Mouse (Mus musculus) lung, postnatal 0 days (tissue): ENCODE results near the gene Sapcd1. TPM values are rescaled to one million over a fixed set of nuclear protein-coding genes. Genes with fewer than 3 reads are reported as not detected.

ENCODE experiments used
- ATAC-seq: fragments of 200-750 bp; cut with Nextera tagmentation; 2 replicates; pipeline ENCODE4 v1.8.0; 2017; ENCODE audit warnings: moderate library complexity
- DNase-seq: peaks from one replicate; pipeline ENCODE4 v3.0.0-alpha.2; 2016; ENCODE audit warnings: low spot score
- H3K27ac ChIP-seq: fragments of 300-500 bp; sonication (generic); 2 replicates; pipeline ENCODE4 v1.5.1; 2014; ENCODE audit warnings: antibody characterized with exemption, mild to moderate bottlenecking, low read length, mixed read lengths
- H3K27me3 ChIP-seq: fragments of 300-500 bp; sonication (generic); replicated peaks from 2 replicates; pipeline ENCODE4 v1.6.1; 2014; ENCODE audit warnings: low read length, mixed read lengths; ENCODE audit not compliant: insufficient read depth
- H3K36me3 ChIP-seq: fragments of 300-500 bp; sonication (generic); 2 replicates; pipeline ENCODE4 v1.6.1; 2014; ENCODE audit warnings: low read length, mixed read lengths; ENCODE audit not compliant: insufficient read depth
- H3K4me1 ChIP-seq: fragments of 300-500 bp; sonication (generic); 2 replicates; pipeline ENCODE4 v1.6.1; 2014; ENCODE audit warnings: antibody characterized with exemption, low read depth, low read length, mixed read lengths; ENCODE audit not compliant: insufficient read depth
- H3K4me2 ChIP-seq: fragments of 300-500 bp; sonication (generic); replicated peaks from 2 replicates; pipeline ENCODE4 v1.6.1; 2014; ENCODE audit warnings: low read depth, mild to moderate bottlenecking, low read length, moderate library complexity, mixed read lengths
- H3K4me3 ChIP-seq: fragments of 300-500 bp; sonication (generic); 2 replicates; pipeline ENCODE4 v1.5.1; 2014; ENCODE audit warnings: low read depth, low read length
- H3K9ac ChIP-seq: fragments of 300-500 bp; sonication (generic); replicated peaks from 2 replicates; pipeline ENCODE4 v1.6.1; 2014; ENCODE audit warnings: low read depth, mild to moderate bottlenecking
- H3K9me3 ChIP-seq: fragments of 300-500 bp; sonication (generic); 2 replicates; pipeline ENCODE4 v1.6.1; 2016; ENCODE audit warnings: low read length, mixed read lengths
- CTCF ChIP-seq: IDR thresholded peaks from 2 replicates; pipeline ENCODE4 v1.5.1; 2016; ENCODE audit warnings: antibody characterized with exemption, mild to moderate bottlenecking
- EP300 ChIP-seq: IDR thresholded peaks from 2 replicates; pipeline ENCODE4 v1.6.1; 2016; ENCODE audit warnings: antibody characterized with exemption, mild to moderate bottlenecking, control low read depth
- WGBS: fragments of 180-500 bp; shearing (Covaris S2); extraction: QIAGEN DNeasy Blood & Tissue Kit; methylation state at CpG from one replicate; pipeline ENCODE4 v1.1.7; 2014; 5-methylcytosine and 5-hydroxymethylcytosine counted together
- polyA plus RNA-seq: library from polyadenylated mRNA; unstranded; fragments of >200 nt; fragmentation: Nextera tagmentation; extraction: Ambion mirVana; gene quantifications from 2 replicates; pipeline ENCODE4 v1.2.1, GENCODE M21; 2015

Sapcd1 gene
- polyA plus RNA-seq, 1 experiment from 2014 or later: 1.7 TPM

DNA sequence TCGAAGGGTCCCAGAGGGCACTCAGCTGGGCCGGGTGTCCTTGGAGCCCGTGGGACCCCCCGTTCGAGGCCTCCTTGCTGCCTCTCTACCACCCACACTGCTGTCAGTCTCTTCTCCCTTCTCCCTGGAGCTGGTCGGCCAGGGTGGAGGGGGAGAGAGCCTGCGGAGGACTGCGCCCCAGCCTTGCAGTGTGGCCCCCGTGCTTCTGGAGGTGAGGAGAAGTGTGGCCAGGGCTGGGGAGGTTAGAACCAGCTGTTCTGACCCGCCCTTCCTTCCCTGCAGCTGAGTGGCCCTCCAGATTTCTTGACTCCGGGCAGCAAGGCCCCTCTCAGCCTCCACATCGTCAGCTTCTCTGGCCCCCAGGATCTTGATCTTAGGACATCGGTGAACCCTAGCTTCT is 3.6 kb downstream of the Sapcd1 start:
- 56% methylated on average over 12 of the region's 13 CpGs for WGBS
- Histone ChIP-seq H3K9ac (no peak overlapping the region), H3K4me1 (peaks cover 3% of the 10 kb centered on the region; the same call in 1 of the 2 replicates), H3K4me3 (no peak overlapping the region), H3K9me3 (no peaks in the 10 kb centered on the region), H3K27me3 (no peaks in the 10 kb centered on the region), H3K36me3 (no peaks in the 10 kb centered on the region), H3K27ac (no peak overlapping the region), H3K4me2 (no peak overlapping the region)
- TF ChIP-seq EP300 (no peak), CTCF (no peak)
- no peak for DNase-seq
- no peak for ATAC-seq

DNA sequence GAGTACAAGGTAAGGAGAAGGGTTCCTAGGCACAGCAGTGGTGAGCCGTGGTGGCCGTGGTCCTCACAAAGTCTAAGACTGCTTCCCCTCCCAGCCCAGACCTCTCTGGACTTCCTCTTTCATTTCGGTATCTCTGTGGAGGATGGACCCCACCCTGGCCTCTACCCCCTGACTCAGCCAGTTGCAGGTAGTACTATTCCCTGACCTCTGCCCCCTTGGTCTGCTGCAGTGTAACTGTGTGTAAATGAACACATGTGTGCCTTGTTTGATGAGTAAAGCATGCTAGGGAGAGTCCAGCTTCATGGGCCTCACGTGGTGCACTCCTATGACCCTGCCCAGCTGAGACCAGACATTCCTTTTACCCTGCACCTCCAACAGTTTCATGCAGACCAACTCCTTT is 4.1 kb downstream of the Sapcd1 start:
- ATAC-seq (no peak), DNase-seq (no peak)
- Histone ChIP-seq H3K27me3 (no peaks in the 10 kb centered on the region), H3K9me3 (no peaks in the 10 kb centered on the region), H3K9ac (no peak overlapping the region), H3K27ac (no peak overlapping the region), H3K36me3 (no peaks in the 10 kb centered on the region), H3K4me1 (peaks cover 3% of the 10 kb centered on the region; the same call in 1 of the 2 replicates), H3K4me2 (no peak overlapping the region), H3K4me3 (no peak overlapping the region)
- WGBS: 48% methylated on average over 4 of the region's 4 CpGs
- TF ChIP-seq EP300 (no peak), CTCF (no peak)

DNA sequence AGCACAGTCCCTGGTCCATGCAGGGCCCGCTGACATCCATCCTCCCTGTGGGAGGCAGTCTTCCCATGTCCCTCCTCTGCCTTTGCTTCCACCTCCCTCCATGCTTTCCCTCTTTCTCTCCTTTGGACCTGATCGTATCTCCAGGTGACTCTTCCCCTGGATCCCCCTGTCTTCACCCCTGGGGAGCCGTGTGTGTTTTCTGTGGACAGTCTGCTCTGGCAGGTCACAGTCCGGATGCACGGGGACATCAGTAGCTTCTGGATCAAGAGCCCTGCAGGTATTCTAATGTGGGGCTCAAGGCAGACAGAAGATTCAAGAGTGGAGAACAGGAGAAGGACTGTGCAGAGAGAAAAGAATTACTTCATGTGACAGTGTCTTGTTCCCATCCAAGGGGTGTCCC is 4.6 kb downstream of the Sapcd1 start:
- DNase-seq: no peak
- no peak for ATAC-seq
- Histone ChIP-seq H3K4me2 (no peak overlapping the region), H3K27ac (no peak overlapping the region), H3K27me3 (no peaks in the 10 kb centered on the region), H3K9me3 (no peaks in the 10 kb centered on the region), H3K4me1 (peaks cover 3% of the 10 kb centered on the region; the same call in 1 of the 2 replicates), H3K9ac (no peak overlapping the region), H3K4me3 (no peak overlapping the region), H3K36me3 (no peaks in the 10 kb centered on the region)
- TF ChIP-seq EP300 (no peak), CTCF (0 out of 2 replicates have a peak, but pooled peaks have one; percentile 9)
- 87% methylated on average over 5 of the region's 5 CpGs for WGBS

DNA sequence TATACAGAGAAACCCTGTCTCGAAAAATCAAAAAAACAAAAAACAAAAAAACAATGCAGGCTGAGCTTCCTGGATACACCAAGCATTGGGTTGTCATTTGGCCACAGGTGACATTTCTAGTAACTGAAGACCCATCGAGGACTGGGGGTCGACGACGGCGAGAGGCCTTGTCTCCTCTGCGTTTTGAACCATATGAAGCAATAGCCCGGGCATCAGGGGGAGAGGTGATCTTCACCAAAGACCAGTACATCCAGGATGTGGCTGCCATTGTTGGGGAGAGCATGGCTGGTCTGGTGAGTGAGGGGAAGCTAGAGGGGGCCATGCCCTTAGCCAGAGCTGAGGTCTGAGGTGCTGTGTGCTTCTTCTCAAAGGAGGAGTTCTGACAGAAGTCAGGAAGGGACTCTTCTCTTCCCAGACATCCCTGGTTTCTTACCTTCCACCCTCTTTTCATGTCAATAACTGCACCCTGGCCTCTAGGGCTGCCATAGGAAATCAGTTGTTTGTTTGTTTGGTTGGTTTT is 5.2 kb downstream of the Sapcd1 start:
- Histone ChIP-seq H3K4me3 (no peak overlapping the region), H3K27ac (peak overlapping the region; percentile 63), H3K36me3 (no peaks in the 10 kb centered on the region), H3K9ac (no peak overlapping the region), H3K27me3 (no peaks in the 10 kb centered on the region), H3K9me3 (no peaks in the 10 kb centered on the region), H3K4me1 (peaks cover 3% of the 10 kb centered on the region; the same call in 1 of the 2 replicates), H3K4me2 (no peak overlapping the region)
- 85% methylated on average over 8 of the region's 8 CpGs for WGBS
- ATAC-seq (no peak), DNase-seq (no peak)
- TF ChIP-seq EP300 (no peak), CTCF (no peak)

DNA sequence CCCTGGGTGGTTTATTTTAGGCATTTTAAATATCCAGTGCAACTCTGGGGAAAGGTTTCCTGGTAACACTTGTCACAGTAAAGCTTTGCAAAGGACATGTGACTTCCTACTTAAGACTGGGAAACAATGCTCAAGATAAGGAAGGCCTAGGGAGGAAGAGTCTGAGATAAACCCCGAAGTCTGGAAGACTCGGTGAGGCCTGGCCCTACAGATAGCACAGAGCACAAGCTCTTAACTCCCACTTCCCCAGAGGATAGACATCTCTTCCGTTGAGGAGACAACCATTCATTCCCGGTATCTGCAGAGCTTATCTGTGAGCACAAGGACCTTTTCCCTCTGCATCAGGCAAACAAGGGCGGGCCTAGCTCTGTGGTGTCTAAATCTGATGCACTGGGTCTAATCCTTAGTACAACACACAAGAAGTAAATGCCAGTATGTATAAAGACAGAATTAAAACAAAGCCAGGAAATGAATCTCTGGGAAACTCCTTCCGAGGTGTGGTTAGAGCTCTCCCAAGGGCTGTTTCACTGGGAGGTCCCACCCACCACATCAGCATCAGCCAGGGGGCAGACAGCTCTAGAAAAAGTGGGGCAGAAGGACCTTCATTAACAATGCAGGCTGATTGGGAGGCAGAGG is 5.9 kb downstream of the Sapcd1 start:
- no peaks in the 10 kb centered on the region for H3K27me3 ChIP-seq
- TF ChIP-seq CTCF (peak; percentile 46), EP300 (peak; percentile 92)
- H3K9me3 ChIP-seq: no peaks in the 10 kb centered on the region
- no peak overlapping the region for H3K4me3 ChIP-seq
- 29% methylated on average over 6 of the region's 6 CpGs for WGBS
- no peaks in the 10 kb centered on the region for H3K36me3 ChIP-seq
- DNase-seq: peak; percentile 68
- H3K4me1 ChIP-seq: peaks cover 3% of the 10 kb centered on the region; the same call in 1 of the 2 replicates
- ATAC-seq: peak; percentile 79
- H3K27ac ChIP-seq: peak overlapping the region; percentile 71
- no peak overlapping the region for H3K4me2 ChIP-seq
- H3K9ac ChIP-seq: no peak overlapping the region

DNA sequence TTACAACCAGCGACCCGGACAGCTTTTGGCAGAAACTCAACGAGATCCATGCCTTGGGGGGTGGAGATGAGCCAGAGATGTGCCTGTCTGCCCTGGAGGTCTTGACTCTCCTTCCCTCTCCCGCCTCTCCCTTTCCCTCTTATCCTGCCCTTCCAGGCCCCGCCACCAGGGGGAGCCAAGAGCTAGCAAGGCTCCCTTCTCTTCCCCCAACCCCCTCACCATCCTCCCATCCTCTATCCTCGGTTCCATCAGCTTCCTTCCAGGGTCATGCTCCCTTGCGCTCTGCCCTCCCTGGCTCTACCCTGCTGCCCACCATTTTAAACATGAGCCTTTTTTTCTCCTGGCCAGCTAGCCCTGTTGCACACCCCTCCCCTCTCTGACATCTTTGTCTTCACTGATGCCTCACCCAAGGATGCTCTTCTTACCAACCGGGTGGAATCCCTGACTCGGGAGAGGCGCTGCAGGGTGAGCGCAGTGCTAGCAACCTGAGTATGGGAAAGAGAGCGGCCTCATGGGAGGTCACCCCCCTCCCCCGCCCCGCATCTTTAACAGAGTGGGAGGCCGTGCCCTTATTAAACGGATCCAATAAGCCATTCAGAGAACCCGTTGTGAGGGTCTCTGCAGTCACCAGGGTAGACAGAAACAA is 6.5 kb downstream of the Sapcd1 start:
- Histone ChIP-seq H3K4me1 (peaks cover 3% of the 10 kb centered on the region), H3K27me3 (no peaks in the 10 kb centered on the region), H3K4me2 (peak overlapping the region; percentile 36; the same call in 1 of the 2 replicates), H3K9me3 (no peaks in the 10 kb centered on the region), H3K36me3 (no peaks in the 10 kb centered on the region), H3K9ac (no peak overlapping the region), H3K27ac (peak overlapping the region; percentile 71), H3K4me3 (no peak overlapping the region)
- TF ChIP-seq EP300 (no peak), CTCF (peak; percentile 99)
- ATAC-seq (peak; percentile 43), DNase-seq (peak; percentile 85)
- WGBS: 11% methylated on average over 17 of the region's 17 CpGs
